Mouse (Mus musculus): ENCODE measurements around the gene Acvrl1. TPM values are rescaled to one million over a fixed set of nuclear protein-coding genes. Genes with fewer than 3 reads are reported as not detected.
"Not testable (repeated sequence)": the region's sequence is repeated elsewhere in the genome, so short reads cannot be mapped to it uniquely, and the experiment has no call there.

The Acvrl1 gene
- polyA plus RNA-seq, 1 experiment from 2014 or later: 3.2 TPM

GRCm38 (mm10) chr15:101103605-101104304 lies 24.6 kb upstream of the Acvrl1 start:
- WGBS: 51% methylated on average over 9 of the region's 9 CpGs
- Histone ChIP-seq H3K4me3 (ENCODE audit: low read depth, low read length) (no peak overlapping the region), H3K4me2 (ENCODE audit: low read depth, low read length) (no peak overlapping the region), H3K9me3 (ENCODE audit: control insufficient read depth, low read length) (no peaks in the 10 kb centered on the region), H3K27me3 (ENCODE audit: control insufficient read depth, insufficient read depth, low read length) (no peaks in the 10 kb centered on the region), H3K36me3 (ENCODE audit: control insufficient read depth, insufficient read depth, low read length) (no peaks in the 10 kb centered on the region), H3K27ac (ENCODE audit: low read depth, low read length) (no peak overlapping the region), H3K4me1 (ENCODE audit: control insufficient read depth, insufficient read depth, low read length) (no peaks in the 10 kb centered on the region), H3K9ac (replicated peaks; ENCODE audit: low read depth, low read length) (no peak overlapping the region)
- no peak for ATAC-seq (ENCODE audit: low read depth)

- Histone ChIP-seq H3K9me3 (ENCODE audit: control insufficient read depth, low read length) (no peaks in the 10 kb centered on the region), H3K27me3 (ENCODE audit: control insufficient read depth, insufficient read depth, low read length) (no peaks in the 10 kb centered on the region), H3K9ac (replicated peaks; ENCODE audit: low read depth, low read length) (no peak overlapping the region), H3K36me3 (ENCODE audit: control insufficient read depth, insufficient read depth, low read length) (no peaks in the 10 kb centered on the region), H3K4me1 (ENCODE audit: control insufficient read depth, insufficient read depth, low read length) (no peaks in the 10 kb centered on the region), H3K4me3 (ENCODE audit: low read depth, low read length) (no peak overlapping the region), H3K4me2 (ENCODE audit: low read depth, low read length) (no peak overlapping the region), H3K27ac (ENCODE audit: low read depth, low read length) (no peak overlapping the region)
- ATAC-seq (ENCODE audit: low read depth): peak; percentile 58; the same call in 1 of the 2 replicates
- 15% methylated on average over 12 of the region's 12 CpGs for WGBS
Measured at GRCm38 (mm10) chr15:101105496-101105994, 22.8 kb upstream of the Acvrl1 start.

- no peak overlapping the region for H3K27ac ChIP-seq (ENCODE audit: low read depth, low read length)
- no peak overlapping the region for H3K9ac ChIP-seq (replicated peaks; ENCODE audit: low read depth, low read length)
- H3K4me2 ChIP-seq (ENCODE audit: low read depth, low read length): no peak overlapping the region
- H3K4me3 ChIP-seq (ENCODE audit: low read depth, low read length): no peak overlapping the region
- H3K27me3 ChIP-seq (ENCODE audit: control insufficient read depth, insufficient read depth, low read length): no peaks in the 10 kb centered on the region
- ATAC-seq (ENCODE audit: low read depth): no peak
- no peaks in the 10 kb centered on the region for H3K4me1 ChIP-seq (ENCODE audit: control insufficient read depth, insufficient read depth, low read length)
- H3K9me3 ChIP-seq (ENCODE audit: control insufficient read depth, low read length): no peaks in the 10 kb centered on the region
- 86% methylated on average over 10 of the region's 10 CpGs for WGBS
- H3K36me3 ChIP-seq (ENCODE audit: control insufficient read depth, insufficient read depth, low read length): no peaks in the 10 kb centered on the region
Measured at GRCm38 (mm10) chr15:101106011-101106410, 22.3 kb upstream of the Acvrl1 start.

- no peaks in the 10 kb centered on the region for H3K36me3 ChIP-seq (ENCODE audit: control insufficient read depth, insufficient read depth, low read length)
- no peaks in the 10 kb centered on the region for H3K4me1 ChIP-seq (ENCODE audit: control insufficient read depth, insufficient read depth, low read length)
- ATAC-seq (ENCODE audit: low read depth): no peak
- 88% methylated on average over 5 of the region's 5 CpGs for WGBS
- H3K4me3 ChIP-seq (ENCODE audit: low read depth, low read length): no peak overlapping the region
- H3K9me3 ChIP-seq (ENCODE audit: control insufficient read depth, low read length): no peaks in the 10 kb centered on the region
- no peaks in the 10 kb centered on the region for H3K27me3 ChIP-seq (ENCODE audit: control insufficient read depth, insufficient read depth, low read length)
- H3K4me2 ChIP-seq (ENCODE audit: low read depth, low read length): no peak overlapping the region
- no peak overlapping the region for H3K9ac ChIP-seq (replicated peaks; ENCODE audit: low read depth, low read length)
- no peak overlapping the region for H3K27ac ChIP-seq (ENCODE audit: low read depth, low read length)
Measured at GRCm38 (mm10) chr15:101107906-101108671, 20.2 kb upstream of the Acvrl1 start.

GRCm38 (mm10) chr15:101113176-101113575 lies 15.1 kb upstream of the Acvrl1 start:
- no peak overlapping the region for H3K4me2 ChIP-seq (ENCODE audit: low read depth, low read length)
- 79% methylated on average over 8 of the region's 8 CpGs for WGBS
- no peaks in the 10 kb centered on the region for H3K9me3 ChIP-seq (ENCODE audit: control insufficient read depth, low read length)
- no peak overlapping the region for H3K27ac ChIP-seq (ENCODE audit: low read depth, low read length)
- H3K27me3 ChIP-seq (ENCODE audit: control insufficient read depth, insufficient read depth, low read length): no peaks in the 10 kb centered on the region
- no peak for ATAC-seq (ENCODE audit: low read depth)
- no peaks in the 10 kb centered on the region for H3K36me3 ChIP-seq (ENCODE audit: control insufficient read depth, insufficient read depth, low read length)
- H3K4me1 ChIP-seq (ENCODE audit: control insufficient read depth, insufficient read depth, low read length): no peaks in the 10 kb centered on the region
- no peak overlapping the region for H3K9ac ChIP-seq (replicated peaks; ENCODE audit: low read depth, low read length)
- H3K4me3 ChIP-seq (ENCODE audit: low read depth, low read length): no peak overlapping the region

- WGBS: 88% methylated on average over 2 of the region's 2 CpGs
- not testable (repeated sequence) for H3K4me2 ChIP-seq (ENCODE audit: low read depth, low read length); ATAC-seq (ENCODE audit: low read depth)
Measured at GRCm38 (mm10) chr15:101113778-101114177, 14.5 kb upstream of the Acvrl1 start.

GRCm38 (mm10) chr15:101115511-101116110 lies 12.7 kb upstream of the Acvrl1 start, which contains the start of gene Ankrd33:
TSS of gene Ankrd33 (plus strand) at chr15:101115755.
- 86% methylated on average over 5 of the region's 5 CpGs for WGBS
- Histone ChIP-seq H3K36me3 (ENCODE audit: control insufficient read depth, insufficient read depth, low read length) (no peaks in the 10 kb centered on the region), H3K4me1 (ENCODE audit: control insufficient read depth, insufficient read depth, low read length) (no peaks in the 10 kb centered on the region), H3K4me2 (ENCODE audit: low read depth, low read length) (no peak within 1 kb of the TSS), H3K27ac (ENCODE audit: low read depth, low read length) (no peak within 1 kb of the TSS), H3K9ac (replicated peaks; ENCODE audit: low read depth, low read length) (no peak within 1 kb of the TSS), H3K9me3 (ENCODE audit: control insufficient read depth, low read length) (no peaks in the 10 kb centered on the region), H3K4me3 (ENCODE audit: low read depth, low read length) (no peak within 1 kb of the TSS), H3K27me3 (ENCODE audit: control insufficient read depth, insufficient read depth, low read length) (no peaks in the 10 kb centered on the region)
- ATAC-seq (ENCODE audit: low read depth): no peak

More at GRCm38 (mm10) chr15:101113778-101114177, 14.5 kb upstream of the Acvrl1 start:
- H3K36me3 ChIP-seq (ENCODE audit: control insufficient read depth, insufficient read depth, low read length); H3K27me3 ChIP-seq (ENCODE audit: control insufficient read depth, insufficient read depth, low read length); H3K4me3 ChIP-seq (ENCODE audit: low read depth, low read length); H3K4me1 ChIP-seq (ENCODE audit: control insufficient read depth, insufficient read depth, low read length); H3K9me3 ChIP-seq (ENCODE audit: control insufficient read depth, low read length); H3K27ac ChIP-seq (ENCODE audit: low read depth, low read length); H3K9ac ChIP-seq (replicated peaks; ENCODE audit: low read depth, low read length): not testable (repeated sequence)

- Histone ChIP-seq H3K4me3 (ENCODE audit: low read depth, low read length) (no peak overlapping the region), H3K27ac (ENCODE audit: low read depth, low read length) (no peak overlapping the region), H3K36me3 (ENCODE audit: control insufficient read depth, insufficient read depth, low read length) (no peaks in the 10 kb centered on the region), H3K9ac (replicated peaks; ENCODE audit: low read depth, low read length) (no peak overlapping the region), H3K4me2 (ENCODE audit: low read depth, low read length) (no peak overlapping the region), H3K27me3 (ENCODE audit: control insufficient read depth, insufficient read depth, low read length) (no peaks in the 10 kb centered on the region), H3K9me3 (ENCODE audit: control insufficient read depth, low read length) (no peaks in the 10 kb centered on the region), H3K4me1 (ENCODE audit: control insufficient read depth, insufficient read depth, low read length) (no peaks in the 10 kb centered on the region)
- ATAC-seq (ENCODE audit: low read depth): no peak
- WGBS: 62% methylated on average over 14 of the region's 14 CpGs
Measured at GRCm38 (mm10) chr15:101118399-101119125, 9.8 kb upstream of the Acvrl1 start.

Measured in neural tube, embryonic 14.5 days (tissue).